Mouse (Mus musculus) midbrain, embryonic 13.5 days (tissue): ENCODE data around the gene Slc25a33. TPM values are rescaled to one million over a fixed set of nuclear protein-coding genes. Genes with fewer than 3 reads are reported as not detected.
"Not testable (repeated sequence)": the region's sequence is repeated elsewhere in the genome, so short reads cannot be mapped to it uniquely, and the experiment has no call there.

Experiments
- ATAC-seq: fragments of 200-750 bp; cut with Nextera tagmentation; 2 replicates; pipeline ENCODE4 v1.8.0; 2017; ENCODE audit warnings: mild to moderate bottlenecking, moderate TSS enrichment, moderate library complexity
- H3K27ac ChIP-seq: fragments of 300-500 bp; sonication (generic); 2 replicates; pipeline ENCODE4 v1.5.1; 2015; ENCODE audit warnings: inconsistent platforms, mild to moderate bottlenecking, moderate library complexity
- H3K27me3 ChIP-seq: fragments of 300-500 bp; sonication (generic); 2 replicates; pipeline ENCODE4 v1.6.1; 2015; ENCODE audit warnings: mild to moderate bottlenecking, inconsistent platforms
- H3K36me3 ChIP-seq: fragments of 300-500 bp; sonication (generic); 2 replicates; pipeline ENCODE4 v1.6.1; 2015; ENCODE audit warnings: mild to moderate bottlenecking, inconsistent platforms
- H3K4me1 ChIP-seq: fragments of 300-500 bp; sonication (generic); replicated peaks from 2 replicates; pipeline ENCODE4 v1.6.1; 2015; ENCODE audit warnings: inconsistent platforms
- H3K4me2 ChIP-seq: fragments of 300-500 bp; sonication (generic); replicated peaks from 2 replicates; pipeline ENCODE4 v1.6.1; 2015; ENCODE audit warnings: moderate library complexity, mild to moderate bottlenecking, inconsistent platforms
- H3K4me3 ChIP-seq: fragments of 300-500 bp; sonication (generic); replicated peaks from 2 replicates; pipeline ENCODE4 v1.5.1; 2015; ENCODE audit warnings: mild to moderate bottlenecking, inconsistent platforms
- H3K9ac ChIP-seq: fragments of 300-500 bp; sonication (generic); replicated peaks from 2 replicates; pipeline ENCODE4 v1.6.1; 2015; ENCODE audit warnings: mild to moderate bottlenecking, inconsistent platforms
- H3K9me3 ChIP-seq: fragments of 300-500 bp; sonication (generic); 2 replicates; pipeline ENCODE4 v1.6.1; 2016; ENCODE audit warnings: mild to moderate bottlenecking, inconsistent platforms
- WGBS: fragments of 180-500 bp; shearing (Covaris S2); methylation state at CpG from one replicate; pipeline ENCODE4 v1.1.7; 2015; 5-methylcytosine and 5-hydroxymethylcytosine counted together
- polyA plus RNA-seq: library from polyadenylated mRNA; unstranded; fragments of >200 nt; fragmentation: Nextera tagmentation; extraction: Ambion mirVana; gene quantifications from 2 replicates; pipeline ENCODE4 v1.2.1, GENCODE M21; 2015

The Slc25a33 gene
- polyA plus RNA-seq, 1 experiment from 2014 or later: 21.9 TPM

DNA sequence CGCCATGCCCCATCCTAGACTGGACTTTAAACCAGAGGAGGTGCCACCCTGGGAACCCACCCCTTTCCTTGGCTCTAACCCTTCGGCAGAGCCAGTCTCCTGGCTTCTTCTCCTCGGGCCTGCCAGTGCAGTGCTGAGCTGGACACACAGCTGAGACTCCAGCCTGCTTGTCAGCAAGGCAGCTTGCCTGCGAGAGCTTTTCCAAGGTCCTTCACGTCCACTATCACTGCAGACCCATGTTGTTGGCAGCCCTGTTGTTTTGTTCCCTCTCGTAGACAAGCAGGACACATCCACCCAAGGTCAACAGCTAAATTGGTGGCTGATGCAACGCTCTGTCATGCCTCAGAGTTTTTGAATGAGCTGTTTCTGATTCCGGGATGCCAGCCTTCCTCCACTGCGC is 3.0 kb upstream of the Slc25a33 start:
- Histone ChIP-seq H3K4me1 (peaks cover 24% of the 10 kb centered on the region), H3K4me3 (no peak overlapping the region), H3K36me3 (no peaks in the 10 kb centered on the region), H3K9me3 (no peaks in the 10 kb centered on the region), H3K27ac (no peak overlapping the region), H3K4me2 (no peak overlapping the region), H3K9ac (no peak overlapping the region), H3K27me3 (peaks cover 14% of the 10 kb centered on the region)
- WGBS: 88% methylated on average over 9 of the region's 9 CpGs
- no peak for ATAC-seq

DNA sequence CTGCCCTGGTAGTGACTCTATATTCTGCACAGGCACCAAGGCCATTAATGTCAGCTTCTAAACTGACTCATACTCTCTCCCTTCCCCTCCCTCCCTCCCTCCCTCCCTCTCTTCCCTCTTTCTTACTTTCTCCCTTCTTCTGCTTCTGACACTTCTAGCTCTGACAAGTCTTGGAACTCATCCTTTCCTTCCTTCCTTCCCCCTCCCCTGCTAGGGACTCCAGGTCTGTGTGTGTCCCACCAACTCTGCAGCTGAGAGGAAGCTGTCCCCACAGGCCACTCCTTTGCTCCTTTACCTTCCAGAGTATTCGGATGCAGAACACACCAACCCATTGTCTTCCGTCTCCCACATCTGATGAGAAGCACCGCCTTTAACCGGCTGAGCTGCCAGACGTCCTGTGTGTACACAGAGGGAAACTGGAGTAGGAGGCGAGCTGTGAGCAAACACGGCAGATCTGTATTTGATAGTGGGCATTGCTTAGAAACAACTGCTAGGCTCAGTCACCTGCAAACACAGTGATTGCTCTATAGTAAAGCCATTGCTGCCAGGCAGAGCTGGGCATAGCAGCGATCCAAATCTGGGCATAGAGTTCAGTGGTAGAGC is 1.8 kb upstream of the Slc25a33 start:
- H3K9ac ChIP-seq: no peak overlapping the region
- H3K27me3 ChIP-seq: peaks cover 14% of the 10 kb centered on the region

DNA sequence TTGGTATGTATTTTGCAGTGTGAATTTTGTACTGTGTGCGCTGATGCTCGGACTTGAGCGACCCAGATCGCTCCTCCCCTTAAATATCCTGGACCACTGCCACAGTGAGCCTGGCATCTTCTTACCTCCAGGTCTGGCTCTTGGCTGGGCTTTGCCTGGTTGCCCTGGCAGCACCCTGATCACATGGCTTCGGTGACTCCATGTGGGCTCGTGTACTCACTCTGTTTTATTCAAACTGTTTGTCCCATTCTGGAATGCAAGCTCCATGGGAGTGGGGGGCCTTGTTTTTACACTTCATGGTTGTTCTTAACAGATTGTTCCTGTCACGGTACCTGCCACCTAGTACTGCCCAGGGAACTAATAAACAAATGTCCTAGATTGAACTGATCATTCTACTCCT is 1.3 kb upstream of the Slc25a33 start:
- 81% methylated on average over 7 of the region's 7 CpGs for WGBS
- Histone ChIP-seq H3K9ac (no peak overlapping the region), H3K4me3 (no peak overlapping the region), H3K27ac (no peak overlapping the region), H3K9me3 (no peaks in the 10 kb centered on the region), H3K27me3 (peaks cover 14% of the 10 kb centered on the region), H3K4me1 (peaks cover 26% of the 10 kb centered on the region), H3K36me3 (no peaks in the 10 kb centered on the region), H3K4me2 (no peak overlapping the region)
- no peak for ATAC-seq

More for the DNA sequence above, 1.8 kb upstream of the Slc25a33 start:
- H3K36me3 ChIP-seq: no peaks in the 10 kb centered on the region
- peaks cover 26% of the 10 kb centered on the region for H3K4me1 ChIP-seq
- 45% methylated on average over 8 of the region's 8 CpGs for WGBS
- no peak overlapping the region for H3K4me2 ChIP-seq
- no peak overlapping the region for H3K27ac ChIP-seq
- ATAC-seq: no peak
- H3K9me3 ChIP-seq: no peaks in the 10 kb centered on the region
- H3K4me3 ChIP-seq: no peak overlapping the region

DNA sequence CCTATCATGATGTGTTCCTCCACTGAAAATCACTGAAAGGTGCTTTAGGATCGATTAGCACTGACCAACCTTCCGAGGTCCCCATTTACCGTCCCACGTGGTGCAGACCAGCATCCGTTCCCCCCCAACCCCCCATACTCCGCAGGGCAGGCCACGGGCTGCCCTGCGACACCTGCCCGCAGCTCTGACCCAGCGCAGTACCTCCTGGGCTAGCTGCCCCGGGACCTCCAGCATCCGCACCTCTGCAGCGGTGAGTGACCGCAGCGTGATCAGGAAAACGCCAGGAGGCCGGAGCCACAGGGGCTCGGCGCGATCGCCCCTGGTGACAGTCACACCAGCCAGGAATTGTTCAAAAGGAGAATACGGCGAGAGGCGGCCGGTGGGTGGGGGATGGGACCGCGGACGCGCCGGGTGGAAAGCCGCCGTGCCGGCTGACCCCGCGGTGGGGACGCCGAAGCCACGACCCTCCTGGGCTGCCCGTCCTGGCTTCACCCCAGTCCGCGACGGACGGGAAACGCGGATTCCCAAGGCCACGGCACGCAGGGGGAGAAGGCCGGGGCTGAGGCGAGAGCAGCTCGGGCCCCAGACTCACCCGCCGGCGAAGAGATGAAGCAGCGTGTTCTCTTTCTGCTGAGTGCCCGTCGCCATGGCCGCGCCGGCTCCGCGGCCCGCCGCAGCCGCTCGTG is 526 bp downstream of the Slc25a33 start:
- peaks cover 14% of the 10 kb centered on the region for H3K27me3 ChIP-seq
- no peaks in the 10 kb centered on the region for H3K36me3 ChIP-seq
- peak; percentile 90 for ATAC-seq
- peaks cover 26% of the 10 kb centered on the region for H3K4me1 ChIP-seq
- WGBS: under 1% methylated on average over 65 of the region's 65 CpGs
- H3K4me2 ChIP-seq: peak overlapping the region; percentile 98
- H3K4me3 ChIP-seq: peak overlapping the region; percentile 64
- peak overlapping the region; percentile 84 for H3K27ac ChIP-seq
- H3K9ac ChIP-seq: peak overlapping the region; percentile 87
- no peaks in the 10 kb centered on the region for H3K9me3 ChIP-seq

DNA sequence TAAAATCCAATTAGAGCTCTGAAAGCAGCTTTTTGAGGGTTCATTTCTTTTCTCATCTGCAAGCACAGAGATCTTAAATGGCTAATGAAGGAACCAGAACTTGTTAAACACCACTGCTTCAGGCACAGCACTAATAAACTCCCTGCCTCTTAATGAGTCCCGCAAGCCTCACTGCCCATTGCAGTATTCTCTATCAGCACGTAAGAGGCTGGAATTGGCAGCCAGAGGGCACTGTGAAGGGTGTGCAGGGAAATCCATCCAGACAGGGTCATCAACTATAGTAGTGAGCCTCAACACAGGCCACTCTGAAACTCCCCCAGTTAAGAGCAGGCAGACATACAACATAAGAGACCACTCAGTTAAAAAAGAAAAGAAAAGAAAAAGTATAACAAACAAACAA is 1.7 kb downstream of the Slc25a33 start:
- 20% methylated on average over 2 of the region's 2 CpGs for WGBS
- Histone ChIP-seq H3K4me2 (peak overlapping the region; percentile 98), H3K4me3 (no peak overlapping the region)

DNA sequence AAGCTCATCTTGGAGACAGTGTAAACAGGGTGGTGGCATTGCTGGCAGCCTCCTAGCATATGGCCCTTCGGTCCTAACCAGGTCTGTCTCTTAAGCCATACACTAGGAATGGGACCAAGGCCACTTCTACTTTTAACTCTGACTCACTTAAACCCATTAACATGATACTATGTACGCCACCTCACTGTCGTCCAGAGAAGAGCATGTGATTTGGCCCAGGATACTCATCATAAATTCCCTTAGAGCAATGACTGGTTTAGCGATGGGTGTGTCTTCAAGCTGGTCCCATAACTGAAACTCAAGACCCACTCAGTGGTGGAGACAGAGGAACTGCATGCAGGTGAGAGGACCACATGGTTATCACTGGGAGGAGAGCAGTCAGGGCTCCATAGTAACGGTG is 8.9 kb downstream of the Slc25a33 start:
- Histone ChIP-seq H3K4me3 (no peak overlapping the region), H3K4me1 (no peaks in the 10 kb centered on the region), H3K4me2 (no peak overlapping the region), H3K36me3 (peaks cover 12% of the 10 kb centered on the region), H3K9me3 (no peaks in the 10 kb centered on the region), H3K27ac (no peak overlapping the region), H3K27me3 (no peaks in the 10 kb centered on the region), H3K9ac (no peak overlapping the region)
- 92% methylated on average over 5 of the region's 5 CpGs for WGBS
- no peak for ATAC-seq

More for the DNA sequence above, 1.7 kb downstream of the Slc25a33 start:
- no peak for ATAC-seq
- Histone ChIP-seq H3K9me3 (no peaks in the 10 kb centered on the region), H3K9ac (no peak overlapping the region), H3K27ac (no peak overlapping the region), H3K27me3 (peaks cover 14% of the 10 kb centered on the region), H3K4me1 (peaks cover 26% of the 10 kb centered on the region), H3K36me3 (no peaks in the 10 kb centered on the region)

DNA sequence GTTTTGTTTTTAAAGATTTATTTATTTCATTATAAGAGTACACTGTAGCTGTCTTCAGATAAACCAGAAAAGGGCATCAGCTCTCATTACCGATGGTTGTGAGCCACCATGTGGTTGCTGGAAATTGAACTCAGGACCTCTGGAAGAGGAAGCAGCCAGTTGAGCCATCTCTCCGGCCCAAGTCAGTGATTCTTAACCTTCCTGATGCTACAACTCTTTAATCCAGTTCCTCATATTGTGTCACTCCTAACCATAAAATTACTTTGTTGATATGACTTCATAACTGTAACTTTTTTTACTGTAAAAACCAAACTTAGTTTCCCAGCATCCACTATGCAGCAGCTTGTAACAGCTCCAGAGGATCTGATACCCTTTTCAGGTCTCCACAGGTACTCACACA is 10.7 kb downstream of the Slc25a33 start:
- Histone ChIP-seq H3K9me3 (no peaks in the 10 kb centered on the region), H3K27me3 (no peaks in the 10 kb centered on the region), H3K36me3 (peaks cover 16% of the 10 kb centered on the region), H3K4me3 (no peak overlapping the region), H3K27ac (no peak overlapping the region), H3K9ac (no peak overlapping the region), H3K4me2 (no peak overlapping the region), H3K4me1 (no peaks in the 10 kb centered on the region; the same call in 1 of the 2 replicates)
- no peak for ATAC-seq
- WGBS: 97% methylated on average over 2 of the region's 2 CpGs

DNA sequence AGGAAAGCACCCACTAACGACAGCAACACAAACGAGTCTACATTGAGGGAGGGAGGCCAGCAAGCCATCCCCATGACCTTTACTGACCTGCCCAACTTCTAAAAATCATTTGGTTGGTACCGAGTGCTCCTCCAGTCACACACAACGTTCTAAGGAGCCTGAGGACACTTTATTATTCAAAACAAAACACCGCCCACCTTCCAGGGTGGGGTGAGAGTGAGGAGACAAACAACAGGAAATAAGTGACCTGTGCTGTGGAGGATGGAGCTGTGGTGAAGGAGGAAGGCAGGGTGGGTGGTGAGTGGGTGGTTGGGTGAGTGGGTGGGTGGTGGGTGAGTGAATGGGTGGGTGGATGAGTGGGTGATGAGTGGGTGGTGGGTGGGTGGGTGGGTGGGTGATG is 14.6 kb downstream of the Slc25a33 start:
- no peak overlapping the region for H3K27ac ChIP-seq
- no peak overlapping the region for H3K4me2 ChIP-seq
- H3K4me1 ChIP-seq: no peaks in the 10 kb centered on the region; the same call in 1 of the 2 replicates
- no peaks in the 10 kb centered on the region for H3K9me3 ChIP-seq
- no peak overlapping the region for H3K4me3 ChIP-seq
- no peak for ATAC-seq
- peaks cover 19% of the 10 kb centered on the region for H3K36me3 ChIP-seq
- WGBS: 77% methylated on average over 5 of the region's 5 CpGs
- H3K27me3 ChIP-seq: no peaks in the 10 kb centered on the region
- H3K9ac ChIP-seq: no peak overlapping the region

DNA sequence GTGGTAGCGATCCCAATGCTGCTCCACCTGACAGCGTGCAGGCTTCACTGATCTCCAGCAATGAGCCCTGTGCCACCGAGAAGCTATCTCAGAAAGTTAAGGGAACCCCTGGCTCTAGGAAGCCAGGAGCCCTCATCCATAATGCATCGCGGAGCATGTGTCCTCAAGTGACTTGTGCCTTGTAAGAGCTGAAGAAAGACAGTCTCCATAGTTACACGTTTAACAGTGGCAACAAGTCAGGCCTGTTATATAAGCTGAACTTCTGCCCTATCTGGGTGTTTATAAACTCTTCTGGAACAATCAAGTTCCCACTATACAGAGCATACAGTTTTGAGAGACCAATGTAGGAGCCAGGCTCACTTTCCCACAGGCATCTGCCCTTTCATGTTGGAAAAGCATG is 15.7 kb downstream of the Slc25a33 start:
- Histone ChIP-seq H3K9me3 (no peaks in the 10 kb centered on the region), H3K36me3 (peaks cover 19% of the 10 kb centered on the region), H3K27me3 (peaks cover 6% of the 10 kb centered on the region; the same call in 1 of the 2 replicates), H3K27ac (no peak overlapping the region), H3K9ac (no peak overlapping the region), H3K4me1 (peaks cover under 1% of the 10 kb centered on the region; the same call in 1 of the 2 replicates), H3K4me3 (no peak overlapping the region), H3K4me2 (no peak overlapping the region)
- 80% methylated on average over 6 of the region's 6 CpGs for WGBS
- no peak for ATAC-seq

DNA sequence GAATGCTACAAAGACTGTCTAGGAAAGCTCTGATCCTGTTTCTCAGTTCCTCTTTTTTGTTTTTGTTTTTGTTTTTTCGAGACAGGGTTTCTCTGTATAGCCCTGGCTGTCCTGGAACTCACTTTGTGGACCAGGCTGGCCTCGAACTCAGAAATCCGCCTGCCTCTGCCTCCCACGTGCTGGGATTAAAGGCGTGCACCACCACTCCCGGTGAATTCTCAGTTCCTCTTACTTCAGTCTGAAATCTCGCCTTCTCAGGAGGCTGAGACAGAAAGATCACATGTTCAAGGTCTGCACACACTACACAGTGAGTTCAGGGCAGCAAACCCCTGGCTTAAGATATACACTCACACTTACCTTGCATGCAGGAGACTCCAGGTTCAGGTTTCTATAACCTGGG is 17.5 kb downstream of the Slc25a33 start:
- WGBS: 93% methylated on average over 7 of the region's 7 CpGs
- H3K27me3 ChIP-seq, H3K9me3 ChIP-seq, H3K4me3 ChIP-seq, H3K27ac ChIP-seq, H3K9ac ChIP-seq, ATAC-seq, H3K4me2 ChIP-seq: not testable (repeated sequence)
- peaks cover 14% of the 10 kb centered on the region for H3K36me3 ChIP-seq
- peaks cover 15% of the 10 kb centered on the region for H3K4me1 ChIP-seq

DNA sequence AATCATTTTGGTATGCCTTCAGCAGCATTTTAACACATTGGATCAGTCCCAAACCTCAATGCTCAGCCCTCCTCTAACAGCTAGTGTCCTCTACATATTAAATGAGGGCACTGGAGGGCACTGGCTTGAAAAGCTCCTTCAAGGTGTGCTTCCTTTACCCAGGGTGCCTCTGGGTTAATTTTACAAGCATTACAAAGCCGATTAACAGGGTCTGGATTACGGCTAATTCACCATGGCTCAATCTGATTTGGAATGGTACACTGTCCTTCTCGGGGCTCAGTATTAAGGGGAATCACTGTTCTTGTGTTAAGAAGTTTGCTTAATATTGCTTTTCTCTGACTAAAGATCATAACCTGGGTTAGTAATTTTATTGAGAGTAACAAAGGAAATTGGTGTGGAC is 21.2 kb downstream of the Slc25a33 start:
- Histone ChIP-seq H3K9ac (no peak overlapping the region), H3K9me3 (no peaks in the 10 kb centered on the region), H3K36me3 (peaks cover 11% of the 10 kb centered on the region), H3K27me3 (peaks cover 11% of the 10 kb centered on the region), H3K4me1 (peaks cover 25% of the 10 kb centered on the region), H3K4me3 (no peak overlapping the region), H3K4me2 (no peak overlapping the region), H3K27ac (no peak overlapping the region)
- peak; percentile 65; the same call in 1 of the 2 replicates for ATAC-seq
- 40% methylated on average over 3 of the region's 3 CpGs for whole genome bisulfite sequencing

DNA sequence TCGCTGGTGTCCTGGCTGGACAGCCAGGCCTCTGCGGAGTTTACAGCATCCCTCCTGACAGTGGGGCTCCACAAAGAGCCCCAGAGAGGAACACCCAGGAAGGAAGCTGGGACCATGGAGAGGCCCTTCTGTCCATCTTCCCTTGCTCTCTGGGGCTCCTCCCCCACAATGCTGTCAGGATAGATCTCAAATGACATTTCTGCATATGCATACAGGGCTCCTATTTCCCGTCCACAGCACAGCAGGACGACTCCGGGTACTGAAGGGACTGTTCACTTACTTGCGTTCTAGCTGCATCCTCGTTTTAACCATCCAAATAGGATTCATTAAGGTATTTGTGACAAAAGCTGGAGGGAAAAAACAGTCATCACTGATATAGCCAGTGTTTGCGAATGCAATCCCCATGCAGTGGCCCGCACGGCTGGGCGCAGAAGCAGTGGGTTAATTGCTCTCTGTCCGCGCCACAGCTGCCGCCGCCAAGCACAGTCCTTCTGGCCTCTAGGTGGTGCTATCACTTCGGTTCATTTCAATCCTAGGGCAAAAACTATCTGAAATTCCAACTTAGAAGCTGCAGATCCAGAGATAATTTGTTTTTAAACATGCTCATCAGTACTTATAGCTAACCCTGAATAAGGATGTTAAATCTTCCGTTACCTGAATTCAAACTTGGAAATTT is 21.8 kb downstream of the Slc25a33 start:
- Histone ChIP-seq H3K27ac (no peak overlapping the region), H3K4me1 (peaks cover 25% of the 10 kb centered on the region), H3K27me3 (peaks cover 11% of the 10 kb centered on the region), H3K4me2 (peak overlapping the region; percentile 21), H3K36me3 (peaks cover 11% of the 10 kb centered on the region), H3K9ac (peak overlapping the region; percentile 34; the same call in 1 of the 2 replicates), H3K9me3 (no peaks in the 10 kb centered on the region), H3K4me3 (no peak overlapping the region)
- 20% methylated on average over 17 of the region's 17 CpGs for WGBS
- ATAC-seq: peak; percentile 88
